Mouse (Mus musculus) kidney, postnatal 4 days (tissue): Measurements from ENCODE around the gene Fez1.

Experiments
- DNase-seq, 2 experiments: peaks; one replicate each; pipeline ENCODE4 v3.0.0; 2021; ENCODE audit warnings: mixed read lengths in 2 of 2

The Fez1 gene

GRCm38 (mm10) chr9:36833914-36834313, 12.2 kb downstream of the Fez1 start:
- DNase-seq, result no peak

GRCm38 (mm10) chr9:36846346-36846745, 24.7 kb downstream of the Fez1 start:
- no peak for DNase-seq

DNA sequence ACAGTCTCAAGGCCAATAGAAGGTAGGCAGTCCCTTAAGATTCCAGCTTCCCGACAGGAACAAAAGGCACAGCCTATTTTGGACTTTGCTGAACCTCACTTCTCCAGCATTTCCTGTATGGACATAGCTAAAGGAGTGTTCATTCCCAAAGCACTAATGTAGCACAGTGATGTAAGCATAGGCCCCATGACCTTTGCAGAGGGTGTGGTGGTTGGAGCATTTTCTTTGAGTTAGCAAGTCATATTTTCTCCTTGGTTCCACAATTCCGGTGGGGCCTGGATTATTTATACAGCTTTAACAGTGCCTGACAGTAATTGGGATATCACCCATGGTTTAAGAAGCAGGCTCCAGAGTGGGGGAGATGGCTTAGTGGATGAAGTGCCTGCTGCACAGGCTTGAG, 27.0 kb downstream of the Fez1 start:
- DNase-seq, result no peak

- no peak for DNase-seq
These were observed 28.4 kb downstream of the Fez1 start for GRCm38 (mm10) chr9:36850091-36850490.

GRCm38 (mm10) chr9:36852175-36852574, 30.5 kb downstream of the Fez1 start:
- no peak for DNase-seq

DNA sequence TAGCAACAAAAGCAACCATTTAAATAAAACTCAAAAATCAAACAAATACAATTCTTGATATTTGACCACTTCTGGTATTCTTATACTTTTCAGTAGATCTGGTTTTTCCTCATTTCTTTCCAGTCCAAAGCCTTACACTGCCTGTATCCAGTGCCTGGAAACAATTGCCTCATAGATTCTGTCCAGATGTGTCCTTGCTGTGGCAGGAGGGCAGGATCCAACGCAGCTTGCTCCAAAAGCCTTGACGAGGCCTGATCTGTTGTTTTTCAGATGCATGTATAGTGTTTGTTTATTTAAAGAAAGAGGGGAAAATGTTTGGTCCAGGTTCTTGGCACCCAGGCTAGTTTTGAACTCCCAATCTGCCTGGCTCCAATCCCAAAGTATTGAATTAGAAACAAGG, 34.7 kb downstream of the Fez1 start:
- DNase-seq, result no peak

GRCm38 (mm10) chr9:36857476-36858117, 35.9 kb downstream of the Fez1 start:
- DNase-seq, result no peak

DNA sequence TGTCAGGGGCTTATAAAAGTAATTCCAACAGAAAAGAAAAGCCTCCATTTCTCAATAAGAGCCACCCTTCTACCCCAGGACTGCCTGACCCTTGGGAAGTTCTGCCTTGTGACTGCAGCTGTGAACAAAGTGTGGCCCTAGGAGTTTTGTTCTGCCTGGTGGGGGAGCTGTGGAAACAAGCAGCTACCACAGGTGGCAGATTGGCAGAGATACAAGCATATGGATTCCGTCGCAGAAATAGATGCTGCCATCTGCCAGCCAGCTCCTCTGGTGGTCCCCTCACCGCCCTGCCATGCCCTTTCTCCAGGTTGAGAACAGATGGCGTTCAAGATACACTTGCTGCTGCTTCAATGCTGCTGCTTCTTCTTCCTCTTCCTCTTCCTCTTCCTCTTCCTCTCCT, 37.0 kb downstream of the Fez1 start:
- no peak for DNase-seq

GRCm38 (mm10) chr9:36862576-36862975, 40.9 kb downstream of the Fez1 start:
- no peak for DNase-seq

- no peak for DNase-seq
These were observed 42.0 kb downstream of the Fez1 start for GRCm38 (mm10) chr9:36863694-36864093.

DNA sequence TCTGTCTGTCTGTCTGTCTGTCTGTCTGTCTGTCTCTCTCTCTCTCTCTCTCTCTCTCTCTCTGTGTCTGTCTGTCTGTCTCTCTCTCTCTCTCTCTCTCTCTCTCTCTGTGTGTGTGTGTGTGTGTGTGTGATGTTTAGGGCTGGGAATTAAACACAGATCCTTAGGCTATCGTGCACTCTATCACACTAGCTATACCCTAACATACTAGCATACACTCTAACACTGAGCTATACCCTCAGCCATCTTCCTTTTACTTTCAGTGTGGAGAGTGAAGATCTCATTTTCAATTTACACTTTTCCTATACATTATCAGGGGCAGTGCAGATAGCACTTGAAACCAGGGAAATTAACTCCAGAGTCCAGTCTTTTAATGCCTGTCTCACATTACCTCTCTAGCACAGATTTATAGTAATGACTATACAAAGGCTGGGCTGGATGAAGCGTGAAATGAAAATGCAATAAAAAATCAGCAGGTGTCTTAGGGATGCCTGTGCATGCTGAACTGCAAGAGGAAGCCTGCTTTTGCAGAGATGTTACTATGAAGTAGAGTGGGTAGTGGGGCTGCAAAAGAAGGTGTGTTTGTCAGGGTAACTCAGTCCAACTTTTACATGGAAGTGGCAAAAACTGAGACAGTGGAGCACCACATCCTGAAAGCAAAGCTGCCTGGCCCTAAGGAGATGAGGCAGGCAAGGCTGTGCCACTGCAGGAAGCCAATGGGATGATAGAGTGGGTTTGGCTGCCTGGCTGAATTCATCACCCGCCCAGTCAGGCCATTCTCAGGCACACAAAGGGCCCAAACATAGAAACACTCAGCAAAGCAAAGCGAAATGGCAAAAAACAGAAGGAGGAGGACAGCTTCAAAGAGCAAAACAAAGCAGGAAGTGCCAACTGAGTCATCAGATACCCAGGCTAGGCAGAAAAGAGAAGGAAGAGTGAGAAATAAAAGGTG, 43.5 kb downstream of the Fez1 start:
- no peak for DNase-seq

GRCm38 (mm10) chr9:36868662-36869061, 47.0 kb downstream of the Fez1 start:
- DNase-seq, result no peak

- DNase-seq, result no peak
These were observed 48.6 kb downstream of the Fez1 start for GRCm38 (mm10) chr9:36870263-36870662.

- DNase-seq, result no peak
These were observed 52.1 kb downstream of the Fez1 start for GRCm38 (mm10) chr9:36873796-36874195.

DNA sequence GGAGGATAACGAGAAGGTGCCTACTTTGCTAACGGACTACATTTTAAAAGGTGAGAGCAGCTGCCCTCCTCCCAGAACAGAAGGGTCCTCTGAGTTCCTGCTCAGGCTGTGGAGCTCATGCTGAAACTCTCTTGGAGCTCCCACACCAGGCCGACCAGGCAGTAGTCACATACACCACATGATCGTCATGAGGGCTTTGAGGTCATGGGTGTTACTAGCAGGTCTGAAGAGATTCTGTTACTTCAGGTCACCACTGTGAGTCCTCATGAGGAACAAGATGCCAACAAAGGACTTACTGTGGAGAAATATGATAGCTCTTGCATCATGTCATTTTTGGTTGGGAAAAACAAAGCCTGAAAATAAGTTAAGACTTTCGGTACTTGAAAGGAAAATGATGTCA, 54.6 kb downstream of the Fez1 start:
- DNase-seq, result no peak

DNA sequence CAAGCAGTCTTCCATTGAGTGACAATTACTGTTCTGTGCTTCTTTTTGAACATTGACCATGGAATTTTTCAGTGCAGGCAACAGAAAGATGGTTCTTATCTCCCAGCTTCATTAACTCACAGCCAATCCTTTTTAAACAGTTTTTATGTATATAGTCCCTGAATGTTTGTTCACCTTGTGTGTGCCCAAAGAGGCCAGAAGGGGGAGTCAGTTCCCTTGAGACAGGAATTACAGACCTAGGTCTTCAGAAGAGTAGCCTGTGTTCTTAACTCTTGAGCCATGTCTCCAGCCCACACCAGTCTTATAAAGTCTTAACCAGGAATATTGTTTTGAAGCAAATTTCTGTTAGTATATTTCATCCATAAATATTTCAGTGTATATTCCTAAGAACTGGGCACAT, 55.1 kb downstream of the Fez1 start:
- DNase-seq, result no peak

DNA sequence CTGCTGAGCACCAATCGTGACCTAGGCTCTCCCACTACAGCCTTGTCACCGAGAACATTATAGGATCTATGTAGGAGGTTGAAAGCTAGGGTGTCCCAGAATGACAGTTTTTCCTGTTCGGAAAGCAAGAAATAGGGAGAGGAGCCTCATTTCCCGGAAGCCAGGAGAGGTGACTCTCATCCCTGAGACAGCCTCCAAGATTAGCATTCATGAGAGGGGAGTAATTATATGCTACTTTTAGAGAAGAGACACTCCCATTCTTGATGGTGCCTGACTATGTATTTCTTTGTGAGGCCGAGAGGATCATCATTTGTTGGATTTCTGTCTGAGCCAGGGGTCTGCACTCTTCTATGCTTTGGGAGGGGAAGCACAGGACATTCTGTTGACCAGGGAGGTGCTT, 60.0 kb downstream of the Fez1 start:
- no peak for DNase-seq

- DNase-seq, result no peak
These were observed 60.5 kb downstream of the Fez1 start for GRCm38 (mm10) chr9:36882034-36882745.

DNA sequence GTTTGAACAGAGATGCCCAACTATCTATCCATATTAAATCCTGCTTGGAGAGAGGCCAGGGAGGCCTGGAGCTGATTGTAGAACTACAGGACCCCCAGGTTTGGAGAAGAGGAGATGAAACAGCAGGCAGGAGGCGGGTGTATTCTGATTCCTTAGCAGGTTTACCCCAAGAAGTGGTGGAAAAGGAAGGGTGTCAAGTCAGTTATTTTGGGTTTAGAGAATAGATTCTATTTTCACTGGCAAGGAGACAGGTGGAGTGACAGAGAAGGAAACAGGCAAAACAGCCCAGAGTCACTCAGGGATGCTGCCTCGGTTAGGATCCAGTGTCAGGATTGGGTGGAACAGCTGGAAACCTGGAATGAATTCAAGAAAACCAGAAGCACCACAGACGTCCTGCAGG, 61.9 kb downstream of the Fez1 start:
- DNase-seq, result no peak

DNA sequence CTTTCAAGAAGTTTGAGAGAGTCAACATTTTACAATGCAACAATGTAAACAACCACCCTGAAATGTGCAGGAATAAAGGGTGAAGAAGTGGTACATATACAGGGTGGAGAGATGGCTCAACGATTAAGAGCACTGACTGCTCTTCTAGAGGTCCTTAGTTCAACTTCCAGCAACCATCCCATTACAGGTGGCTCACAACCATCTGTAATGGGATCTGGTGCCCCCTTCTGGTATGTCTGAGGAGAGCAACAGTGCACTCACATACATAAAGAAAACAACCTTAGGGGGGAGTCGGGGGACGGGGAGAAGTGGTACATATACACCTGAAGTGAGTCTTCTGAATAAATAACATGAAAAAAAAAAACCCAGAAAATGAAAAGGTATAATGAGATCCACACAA, 63.6 kb downstream of the Fez1 start:
- DNase-seq, result peak; percentile 22 to 39

DNA sequence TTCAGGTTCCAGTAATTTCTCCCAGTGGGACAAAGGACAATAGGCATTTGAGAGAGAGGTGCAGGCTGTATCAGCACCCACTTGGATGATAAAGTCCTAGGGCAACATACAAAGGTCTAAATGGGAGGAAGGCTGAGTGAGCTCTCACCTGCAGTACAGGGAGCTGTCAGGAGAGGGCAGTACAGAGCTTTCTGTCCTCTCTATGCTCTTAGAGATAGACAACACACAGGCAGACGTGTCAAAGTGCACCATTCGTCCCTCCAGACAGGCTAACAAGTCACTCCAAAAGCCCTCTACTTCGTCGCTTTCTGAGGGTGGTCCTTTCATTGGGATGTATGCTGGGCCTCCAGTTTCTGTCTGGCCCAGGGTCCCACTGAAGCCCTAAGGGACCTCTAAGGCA, 68.9 kb downstream of the Fez1 start:
- peak; percentile 73 to 77 for DNase-seq

- no peak for DNase-seq
These were observed 71.8 kb downstream of the Fez1 start for GRCm38 (mm10) chr9:36893413-36893990.

DNA sequence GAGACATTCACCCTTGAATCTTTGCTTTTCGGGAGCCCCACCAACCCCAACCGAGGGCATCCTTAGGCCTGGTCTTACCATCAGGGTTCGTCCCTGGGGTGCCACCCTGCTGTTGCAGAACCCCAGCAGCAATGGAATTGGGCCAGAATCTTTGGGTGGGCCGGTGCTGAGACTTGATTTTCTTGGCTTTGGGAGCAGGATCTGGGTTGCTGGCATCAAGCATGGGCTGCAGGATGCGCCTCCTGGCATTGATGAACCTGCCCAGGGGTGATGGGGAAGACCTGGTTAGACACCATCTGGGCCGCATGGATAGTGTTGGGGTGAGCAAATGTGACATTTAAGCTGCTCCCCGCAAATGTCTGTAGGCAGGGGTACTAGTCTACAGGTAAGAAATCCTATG, 72.6 kb downstream of the Fez1 start:
- no peak for DNase-seq
